Mouse (Mus musculus) spleen, adult 2 months (tissue): ENCODE results near the gene Izumo4.

ENCODE experiments used
- CTCF ChIP-seq: fragments of 200-500 bp; IDR thresholded peaks from 2 replicates; pipeline ENCODE4 v1.5.1; 2011; ENCODE audit warnings: mild to moderate bottlenecking, inconsistent platforms; ENCODE audit not compliant: insufficient read depth, insufficient read length, insufficient replicate concordance; ENCODE audit errors: extremely low read depth
- POLR2A ChIP-seq: fragments of 200-500 bp; IDR thresholded peaks from 2 replicates; pipeline ENCODE4 v1.6.1; 2011; ENCODE audit warnings: low read depth, low read length, inconsistent platforms

GRCm38 (mm10) chr10:80692249-80693165 is 9.5 kb upstream of the Izumo4 start:
- TF ChIP-seq CTCF (no peak), POLR2A (no peak)
